Mouse (Mus musculus) retina, postnatal 7 days (tissue): ENCODE results near the gene Npc2.

Experiments used
- DNase-seq: peaks from one replicate; pipeline ENCODE4 v3.0.0-alpha.2; 2012; ENCODE audit warnings: low read depth, low spot score

The Npc2 gene

GRCm38 (mm10) chr12:84728421-84728820 is 44.5 kb downstream of the Npc2 start:
- no peak for DNase-seq

GRCm38 (mm10) chr12:84727434-84727833 is 45.5 kb downstream of the Npc2 start:
- DNase-seq: no peak

- no peak for DNase-seq
Observed at GRCm38 (mm10) chr12:84726986-84727385, 46.0 kb downstream of the Npc2 start.

- DNase-seq: no peak
Observed at GRCm38 (mm10) chr12:84726391-84726790, 46.6 kb downstream of the Npc2 start.

- no peak for DNase-seq
Observed at GRCm38 (mm10) chr12:84718462-84719244, 54.3 kb downstream of the Npc2 start.

GRCm38 (mm10) chr12:84714578-84714977 is 58.4 kb downstream of the Npc2 start:
- no peak for DNase-seq

- DNase-seq: no peak
Observed at GRCm38 (mm10) chr12:84709842-84710439, 63.0 kb downstream of the Npc2 start.

GRCm38 (mm10) chr12:84707804-84708203 is 65.1 kb downstream of the Npc2 start:
- no peak for DNase-seq

- DNase-seq: no peak
Observed at GRCm38 (mm10) chr12:84706886-84707285, 66.1 kb downstream of the Npc2 start.
